Comparison of ENCODE assay signal across 25 mouse cellular contexts in genomic region chr7:141115874-141116273, GRCm38 (mm10). TPM values are rescaled to one million over a fixed set of nuclear protein-coding genes. Genes with fewer than 3 reads are reported as not detected.
"Had no signal": no experiment of that assay in that cellular context is flagged by ENCODE, and none has a peak within 500 bp of the region (broad histone marks: within the 10 kb centered on the region; RNA-seq: fewer than 3 reads in every experiment).

No protein-coding gene starts in this region.

- H3K4me2 ChIP-seq: limb, embryonic 12.5 days; limb, embryonic 15.5 days; lung, embryonic 14.5 days; midbrain, embryonic 13.5 days had no signal

- H3K36me3 ChIP-seq: limb, embryonic 12.5 days; limb, embryonic 15.5 days; midbrain, embryonic 10.5 days; midbrain, embryonic 13.5 days had no signal

- H3K4me3 ChIP-seq: limb, embryonic 12.5 days; limb, embryonic 15.5 days; megakaryocyte, embryonic 14.5 days; midbrain, embryonic 10.5 days; midbrain, embryonic 13.5 days; myocyte had no signal

- H3K9ac ChIP-seq: limb, embryonic 12.5 days; limb, embryonic 15.5 days; liver, embryonic 14.5 days; lung, embryonic 14.5 days; midbrain, embryonic 13.5 days had no signal

- H3K27ac ChIP-seq: limb, embryonic 12.5 days; limb, embryonic 15.5 days; liver, embryonic 14.5 days; midbrain, embryonic 10.5 days; midbrain, embryonic 13.5 days had no signal

- H3K4me1 ChIP-seq: limb, embryonic 12.5 days; midbrain, embryonic 10.5 days; midbrain, embryonic 13.5 days had no signal

- ATAC-seq: inflammation-experienced regulatory T-cells, adult 6 months; lung, postnatal 0 days; midbrain, embryonic 13.5 days; midbrain, embryonic 16.5 days had no signal

- H3K9me3 ChIP-seq: limb, embryonic 12.5 days; limb, embryonic 15.5 days; megakaryocyte, embryonic 14.5 days; midbrain, embryonic 10.5 days; midbrain, embryonic 13.5 days had no signal

- DNase-seq: kidney, adult 18-20 months; kidney, adult 9 months; kidney, postnatal 14 days; kidney, postnatal 4 days; left cerebral cortex, postnatal 4 days; lung, embryonic 14.5 days; lung, postnatal 36 days; thymus, adult 18-20 months; thymus, postnatal 14 days had no signal

RNA-seq across cellular contexts. Expression of gene Ano9, which starts 1.7 kb away (rescaled TPM):
- total RNA-seq: layer of hippocampus, adult 18-20 months; layer of hippocampus, postnatal 14 days; left cerebral cortex, adult 8-10 months; left cerebral cortex, postnatal 14 days; left cerebral cortex, postnatal 4 days; monocyte, adult 5-6 weeks had no signal
- polyA plus RNA-seq: inflammation-experienced regulatory T-cells, adult 6 months; myocyte had no signal

RNA-seq across cellular contexts. Expression of gene Pkp3, which starts 37.9 kb away (rescaled TPM):
- total RNA-seq: layer of hippocampus, adult 18-20 months; layer of hippocampus, postnatal 14 days; left cerebral cortex, postnatal 4 days had no signal
- polyA plus RNA-seq: neural tube, embryonic 14.5 days had no signal
